Mouse (Mus musculus) neural tube, embryonic 13.5 days (tissue): ENCODE measurements around the gene Tnp2. TPM values are rescaled to one million over a fixed set of nuclear protein-coding genes. Genes with fewer than 3 reads are reported as not detected.

ENCODE experiments used
- ATAC-seq: fragments of 200-750 bp; cut with Nextera tagmentation; 2 replicates; pipeline ENCODE4 v1.8.0; 2017; ENCODE audit warnings: low read depth, mild to moderate bottlenecking, moderate TSS enrichment, moderate library complexity
- H3K27ac ChIP-seq: fragments of 300-500 bp; sonication (generic); replicated peaks from 2 replicates; pipeline ENCODE4 v1.5.1; 2015; ENCODE audit warnings: moderate library complexity, mild to moderate bottlenecking, inconsistent platforms
- H3K27me3 ChIP-seq: fragments of 300-500 bp; sonication (generic); 2 replicates; pipeline ENCODE4 v1.6.1; 2015; ENCODE audit warnings: mild to moderate bottlenecking, inconsistent platforms
- H3K36me3 ChIP-seq: fragments of 300-500 bp; sonication (generic); 2 replicates; pipeline ENCODE4 v1.6.1; 2015; ENCODE audit warnings: mild to moderate bottlenecking, inconsistent platforms
- H3K4me1 ChIP-seq: fragments of 300-500 bp; sonication (generic); replicated peaks from 2 replicates; pipeline ENCODE4 v1.6.1; 2015; ENCODE audit warnings: inconsistent platforms
- H3K4me2 ChIP-seq: fragments of 300-500 bp; sonication (generic); 2 replicates; pipeline ENCODE4 v1.6.1; 2015; ENCODE audit warnings: inconsistent platforms, mild to moderate bottlenecking, moderate library complexity
- H3K4me3 ChIP-seq: fragments of 300-500 bp; sonication (generic); 2 replicates; pipeline ENCODE4 v1.5.1; 2015; ENCODE audit warnings: mild to moderate bottlenecking, inconsistent platforms
- H3K9ac ChIP-seq: fragments of 300-500 bp; sonication (generic); 2 replicates; pipeline ENCODE4 v1.6.1; 2015; ENCODE audit warnings: moderate library complexity, mild to moderate bottlenecking, inconsistent platforms
- H3K9me3 ChIP-seq: fragments of 300-500 bp; sonication (generic); 2 replicates; pipeline ENCODE4 v1.6.1; 2016; ENCODE audit warnings: inconsistent platforms
- WGBS: fragments of 180-500 bp; shearing (Covaris S2); methylation state at CpG from one replicate; pipeline ENCODE4 v1.1.7; 2015; 5-methylcytosine and 5-hydroxymethylcytosine counted together
- polyA plus RNA-seq: library from polyadenylated mRNA; unstranded; fragments of >200 nt; fragmentation: Nextera tagmentation; extraction: Ambion mirVana; gene quantifications from 2 replicates; pipeline ENCODE4 v1.2.1, GENCODE M21; 2015

Gene Tnp2
- polyA plus RNA-seq, 1 experiment from 2014 or later, result not detected

GRCm38 (mm10) chr16:10762569-10763180, 25.8 kb downstream of the Tnp2 start:
- 72% methylated on average over 5 of the region's 5 CpGs for WGBS
- Histone ChIP-seq H3K9ac (no peak overlapping the region), H3K27me3 (no peaks in the 10 kb centered on the region)

GRCm38 (mm10) chr16:10761182-10761581, 27.3 kb downstream of the Tnp2 start:
- no peak overlapping the region for H3K9ac ChIP-seq
- H3K36me3 ChIP-seq, result no peaks in the 10 kb centered on the region
- no peaks in the 10 kb centered on the region for H3K27me3 ChIP-seq
- no peak for ATAC-seq
- H3K9me3 ChIP-seq, result no peaks in the 10 kb centered on the region
- H3K27ac ChIP-seq, result no peak overlapping the region
- 82% methylated on average over 8 of the region's 8 CpGs for WGBS
- H3K4me3 ChIP-seq, result no peak overlapping the region
- H3K4me2 ChIP-seq, result no peak overlapping the region
- peaks cover 5% of the 10 kb centered on the region; the same call in 1 of the 2 replicates for H3K4me1 ChIP-seq

More at GRCm38 (mm10) chr16:10762569-10763180, 25.8 kb downstream of the Tnp2 start:
- H3K36me3 ChIP-seq, result no peaks in the 10 kb centered on the region
- H3K4me2 ChIP-seq, result no peak overlapping the region
- peaks cover 5% of the 10 kb centered on the region; the same call in 1 of the 2 replicates for H3K4me1 ChIP-seq
- H3K27ac ChIP-seq, result no peak overlapping the region
- no peak overlapping the region for H3K4me3 ChIP-seq
- H3K9me3 ChIP-seq, result no peaks in the 10 kb centered on the region
- no peak for ATAC-seq

GRCm38 (mm10) chr16:10756168-10756567, 32.3 kb downstream of the Tnp2 start:
- Histone ChIP-seq H3K27ac (no peak overlapping the region), H3K27me3 (no peaks in the 10 kb centered on the region), H3K9me3 (no peaks in the 10 kb centered on the region), H3K4me1 (peaks cover 5% of the 10 kb centered on the region; the same call in 1 of the 2 replicates), H3K9ac (no peak overlapping the region), H3K36me3 (no peaks in the 10 kb centered on the region), H3K4me3 (no peak overlapping the region), H3K4me2 (no peak overlapping the region)
- WGBS, result 71% methylated on average over 5 of the region's 6 CpGs
- no peak for ATAC-seq

GRCm38 (mm10) chr16:10754521-10755296, 33.8 kb downstream of the Tnp2 start:
- Histone ChIP-seq H3K4me2 (no peak overlapping the region), H3K9ac (no peak overlapping the region), H3K27ac (no peak overlapping the region), H3K4me1 (peaks cover 1% of the 10 kb centered on the region; the same call in 1 of the 2 replicates), H3K4me3 (no peak overlapping the region), H3K36me3 (no peaks in the 10 kb centered on the region), H3K9me3 (no peaks in the 10 kb centered on the region), H3K27me3 (no peaks in the 10 kb centered on the region)
- no peak for ATAC-seq
- 90% methylated on average over 3 of the region's 3 CpGs for WGBS

DNA sequence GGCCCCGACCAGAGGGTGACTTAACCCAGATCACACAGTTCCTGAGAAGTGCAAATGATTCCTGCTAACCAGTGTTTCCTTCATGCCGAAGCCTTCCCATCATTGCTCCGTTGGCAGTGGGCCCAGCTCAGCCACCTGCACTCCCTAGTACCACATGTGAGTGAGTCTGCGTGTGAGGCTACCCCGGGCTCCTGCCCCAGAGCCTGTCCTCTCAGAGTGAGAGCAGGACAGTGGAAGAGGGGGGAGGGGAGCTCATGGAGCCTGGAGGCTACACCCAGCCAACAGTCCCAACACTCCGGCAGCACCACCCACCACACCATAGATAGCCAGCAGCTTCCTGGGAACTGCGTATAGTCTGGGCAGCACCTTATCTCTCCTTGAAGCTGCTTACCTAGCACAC, 38.6 kb downstream of the Tnp2 start:
- peak; percentile 40; the same call in 1 of the 2 replicates for ATAC-seq
- Histone ChIP-seq H3K27me3 (no peaks in the 10 kb centered on the region), H3K9me3 (no peaks in the 10 kb centered on the region), H3K4me1 (peaks cover 7% of the 10 kb centered on the region; the same call in 1 of the 2 replicates), H3K9ac (0 out of 2 replicates have a peak overlapping the region, but pooled peaks have one; percentile 8), H3K27ac (no peak overlapping the region), H3K4me2 (no peak overlapping the region), H3K36me3 (no peaks in the 10 kb centered on the region), H3K4me3 (no peak overlapping the region)
- 56% methylated on average over 7 of the region's 7 CpGs for WGBS

GRCm38 (mm10) chr16:10749226-10749625, 39.2 kb downstream of the Tnp2 start:
- H3K36me3 ChIP-seq, result no peaks in the 10 kb centered on the region
- no peak overlapping the region for H3K4me2 ChIP-seq
- 74% methylated on average over 7 of the region's 7 CpGs for WGBS
- no peaks in the 10 kb centered on the region for H3K27me3 ChIP-seq
- no peak for ATAC-seq
- H3K4me1 ChIP-seq, result peaks cover 7% of the 10 kb centered on the region; the same call in 1 of the 2 replicates
- H3K9ac ChIP-seq, result no peak overlapping the region
- H3K4me3 ChIP-seq, result no peak overlapping the region
- H3K27ac ChIP-seq, result no peak overlapping the region
- H3K9me3 ChIP-seq, result no peaks in the 10 kb centered on the region

GRCm38 (mm10) chr16:10741082-10741481, 47.4 kb downstream of the Tnp2 start:
- no peak overlapping the region for H3K4me2 ChIP-seq
- no peaks in the 10 kb centered on the region for H3K9me3 ChIP-seq
- H3K27me3 ChIP-seq, result no peaks in the 10 kb centered on the region
- no peak overlapping the region for H3K9ac ChIP-seq
- no peak for ATAC-seq
- no peak overlapping the region for H3K4me3 ChIP-seq
- H3K27ac ChIP-seq, result no peak overlapping the region
- no peaks in the 10 kb centered on the region for H3K4me1 ChIP-seq
- H3K36me3 ChIP-seq, result peaks cover 10% of the 10 kb centered on the region; the same call in 1 of the 2 replicates
- 94% methylated on average over 2 of the region's 2 CpGs for WGBS

DNA sequence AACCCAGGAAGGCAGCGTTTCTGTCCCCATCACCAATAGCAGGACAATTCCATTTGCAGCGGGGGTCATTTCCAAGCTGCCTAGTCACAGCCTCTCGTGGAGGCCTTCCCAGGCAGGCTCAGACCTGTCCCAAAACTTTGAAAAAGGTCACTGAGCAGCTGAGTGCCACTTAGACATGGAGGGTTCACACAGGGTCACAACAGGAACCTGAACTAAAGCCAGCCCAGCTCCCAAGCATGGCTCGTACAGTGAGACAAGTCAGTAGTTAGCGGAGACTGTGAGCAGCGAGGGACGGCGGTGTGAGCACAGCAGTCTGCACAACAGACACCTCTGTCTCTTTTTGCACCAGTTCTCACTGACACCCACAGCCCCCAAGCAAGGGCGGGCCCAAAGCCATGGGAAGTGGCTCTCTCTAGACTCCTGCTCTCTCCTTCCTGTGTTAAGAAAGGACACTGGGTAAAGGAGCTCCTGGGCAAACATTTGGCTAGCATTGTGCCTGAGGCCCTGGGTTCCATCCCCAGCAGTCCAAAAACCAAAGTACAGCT, 48.5 kb downstream of the Tnp2 start:
- H3K27me3 ChIP-seq, result no peaks in the 10 kb centered on the region
- no peaks in the 10 kb centered on the region for H3K9me3 ChIP-seq
- no peak for ATAC-seq
- H3K4me1 ChIP-seq, result no peaks in the 10 kb centered on the region
- H3K4me2 ChIP-seq, result no peak overlapping the region
- 73% methylated on average over 9 of the region's 9 CpGs for WGBS
- H3K36me3 ChIP-seq, result peaks cover 10% of the 10 kb centered on the region; the same call in 1 of the 2 replicates
- H3K27ac ChIP-seq, result no peak overlapping the region
- H3K4me3 ChIP-seq, result no peak overlapping the region
- no peak overlapping the region for H3K9ac ChIP-seq

DNA sequence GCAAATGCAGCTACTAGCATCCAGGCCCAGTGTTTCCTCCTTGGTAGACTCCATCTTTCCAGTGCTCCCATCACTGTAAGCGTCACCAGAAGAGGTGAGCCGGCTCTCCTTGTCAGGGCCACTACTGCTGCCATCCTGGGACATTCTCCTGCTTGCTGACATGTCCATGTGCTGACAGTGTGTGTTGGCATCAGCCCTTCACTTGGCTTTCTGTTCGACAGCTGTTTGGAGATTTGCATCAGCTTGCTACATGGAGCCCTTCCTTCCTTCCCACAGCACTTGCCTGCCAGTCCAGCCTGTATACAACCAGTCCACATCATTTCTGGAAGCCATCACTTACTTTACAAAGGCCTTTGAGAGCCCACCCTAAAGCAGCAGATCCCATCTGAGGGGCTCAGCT, 49.6 kb downstream of the Tnp2 start:
- no peak overlapping the region for H3K9ac ChIP-seq
- no peak for ATAC-seq
- peaks cover 10% of the 10 kb centered on the region; the same call in 1 of the 2 replicates for H3K36me3 ChIP-seq
- H3K4me3 ChIP-seq, result no peak overlapping the region
- H3K9me3 ChIP-seq, result no peaks in the 10 kb centered on the region
- no peak overlapping the region for H3K4me2 ChIP-seq
- 88% methylated on average over 3 of the region's 3 CpGs for WGBS
- H3K27ac ChIP-seq, result no peak overlapping the region
- H3K27me3 ChIP-seq, result no peaks in the 10 kb centered on the region
- no peaks in the 10 kb centered on the region for H3K4me1 ChIP-seq

Other genes starting within 250 kb of the Tnp2 start
- 19.1 and 21.8 TPM in 2 replicates for gene Dexi, start 245.6 kb downstream of the Tnp2 start, polyA plus RNA-seq
- 68.7 and 69.0 TPM in 2 replicates for gene Clec16a, start 243.3 kb downstream of the Tnp2 start, polyA plus RNA-seq
- 3.7 and 4.2 TPM in 2 replicates for gene Socs1, start 3.1 kb downstream of the Tnp2 start, polyA plus RNA-seq
- not detected in 2 replicates for gene Prm3, start 2.3 kb upstream of the Tnp2 start, polyA plus RNA-seq
- not detected in 2 replicates for gene Prm2, start 7.5 kb upstream of the Tnp2 start, polyA plus RNA-seq
- 0.64 TPM in 1 of 2 replicates, not detected in the other for gene Prm1, start 17.2 kb upstream of the Tnp2 start, polyA plus RNA-seq
- not detected in 2 replicates for gene Gm11172, start 24.3 kb upstream of the Tnp2 start, polyA plus RNA-seq
- 0.55 and 0.68 TPM in 2 replicates for gene Rmi2, start 46.4 kb upstream of the Tnp2 start, polyA plus RNA-seq